Mouse (Mus musculus) liver, embryonic 14.5 days (tissue): Measurements from ENCODE around the gene Gm8764.
"Not testable (repeated sequence)": the region's sequence is repeated elsewhere in the genome, so short reads cannot be mapped to it uniquely, and the experiment has no call there.

ENCODE experiments used
- CTCF ChIP-seq: IDR thresholded peaks from 2 replicates; pipeline ENCODE4 v1.5.1; 2016; ENCODE audit warnings: antibody characterized with exemption, low read depth, control low read depth
- EP300 ChIP-seq: IDR thresholded peaks from 2 replicates; pipeline ENCODE4 v1.6.1; 2016; ENCODE audit warnings: antibody characterized with exemption, low read depth

GRCm38 (mm10) chr10:104168215-104168614 lies 8.4 kb downstream of the Gm8764 start, which contains the start of gene Gm21304:
- not testable (repeated sequence) for TF ChIP-seq CTCF, EP300
